Mouse (Mus musculus) cerebellum, adult 2 months (tissue): ENCODE data around the gene Aldh8a1.

ENCODE experiments used
- CTCF ChIP-seq: fragments of 200-500 bp; IDR thresholded peaks from 2 replicates; pipeline ENCODE4 v1.5.1; 2011; ENCODE audit warnings: low read depth, mild to moderate bottlenecking, control low read depth, low read length, moderate library complexity, borderline replicate concordance; ENCODE audit not compliant: insufficient read depth
- POLR2A ChIP-seq: fragments of 200-500 bp; IDR thresholded peaks from 2 replicates; pipeline ENCODE4 v1.6.1; 2011; ENCODE audit warnings: low read length, control low read depth, borderline replicate concordance; ENCODE audit not compliant: insufficient read depth

DNA sequence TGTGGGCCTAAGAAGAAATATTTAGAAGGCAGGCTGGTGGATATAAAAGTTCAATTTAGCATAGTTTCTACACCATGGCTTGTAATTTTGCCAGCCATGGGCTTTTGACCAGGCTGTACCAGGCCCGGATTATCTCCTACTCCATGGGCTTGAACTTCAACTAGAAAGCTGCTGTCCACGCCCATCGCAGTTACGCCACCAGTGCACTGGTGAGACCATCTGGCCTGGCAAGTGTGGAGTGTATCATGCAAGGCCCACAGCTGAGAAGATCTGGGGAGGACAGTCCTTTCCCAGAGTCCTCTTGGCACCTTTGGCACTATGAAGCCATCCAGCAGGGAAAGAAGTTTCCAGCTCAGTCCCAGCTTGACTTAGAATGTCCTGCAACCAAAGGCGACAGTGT, 39.1 kb downstream of the Aldh8a1 start:
- TF ChIP-seq CTCF (no peak), POLR2A (no peak)
